8 mouse cellular contexts compared by ENCODE assay signal in the genomic region with DNA sequence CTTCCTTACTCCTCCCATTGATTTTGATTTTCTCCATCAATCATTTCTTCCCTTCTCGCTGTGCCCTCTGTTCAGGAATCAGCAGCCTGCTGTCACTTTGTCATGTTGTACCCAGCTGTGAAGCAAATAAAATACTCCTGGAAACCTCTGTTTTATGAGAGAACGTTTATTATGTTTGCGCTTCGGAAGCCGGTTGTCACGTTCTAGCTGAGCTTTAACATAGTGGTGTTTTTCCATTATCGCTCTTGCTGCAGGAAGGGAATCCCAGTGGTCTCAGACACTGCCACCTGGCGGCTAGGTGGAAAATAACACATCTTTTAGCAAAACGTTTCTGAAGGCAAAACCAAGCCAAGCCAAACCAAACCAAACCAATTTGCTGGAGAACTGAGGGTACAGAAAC.
DNase-seq lines count a peak whose midpoint lies in the region; ATAC-seq and TF ChIP-seq lines count a peak whose summit lies in the region.

No protein-coding gene starts in this region.

- peak; percentile 70 for DNase-seq in MN1 (ENCODE audit: low spot score)
- DNase-seq in cerebellum, adult 18-20 months: peak; percentile 67 to 72
- DNase-seq in hindbrain, embryonic 10.5 days (ENCODE audit: low spot score): peak; percentile 67
- DNase-seq in layer of hippocampus, adult 2 months (ENCODE audit: low spot score in 2 of 2): peak; percentile 80 to 87
- DNase-seq in ovary, postnatal 36 days (ENCODE audit: low spot score): peak; percentile 66
- peak; percentile 39 to 44 for DNase-seq in thymus, postnatal 36 days

- no peak overlapping the region for H3K4me3 ChIP-seq in hindbrain, embryonic 10.5 days
- H3K4me3 ChIP-seq in layer of hippocampus, adult 2 months: no peak overlapping the region
- no peak overlapping the region for H3K4me3 ChIP-seq in lung, embryonic 16.5 days (ENCODE audit: low read length)

- no peaks in the 10 kb centered on the region for H3K4me1 ChIP-seq in hindbrain, embryonic 10.5 days (replicated peaks)
- H3K4me1 ChIP-seq in lung, embryonic 16.5 days (replicated peaks; ENCODE audit: control insufficient read depth, insufficient read depth, low read length): no peaks in the 10 kb centered on the region

- no peaks in the 10 kb centered on the region for H3K9me3 ChIP-seq in hindbrain, embryonic 10.5 days
- no peaks in the 10 kb centered on the region for H3K9me3 ChIP-seq in lung, embryonic 16.5 days (ENCODE audit: control insufficient read depth, low read length)

- 28% methylated on average over 9 of the region's 9 CpGs for WGBS in hindbrain, embryonic 10.5 days
- WGBS in lung, embryonic 16.5 days: 11% methylated on average over 9 of the region's 9 CpGs

- H3K4me2 ChIP-seq in lung, embryonic 16.5 days (ENCODE audit: low read depth, low read length): peak overlapping the region; percentile 13; the same call in 1 of the 2 replicates

- TF ChIP-seq CTCF in layer of hippocampus, adult 2 months (conservative IDR thresholded peaks at IDR 0.05): peak; percentile 90

- no peak overlapping the region for H3K9ac ChIP-seq in lung, embryonic 16.5 days (ENCODE audit: low read length)

- H3K27me3 ChIP-seq in hindbrain, embryonic 10.5 days (ENCODE audit: insufficient read depth, poor library complexity, severe bottlenecking): no peaks in the 10 kb centered on the region
- no peaks in the 10 kb centered on the region for H3K27me3 ChIP-seq in lung, embryonic 16.5 days (ENCODE audit: control insufficient read depth, insufficient read depth, low read depth, low read length)

- ATAC-seq in frontal cortex, adult (ENCODE audit: low TSS enrichment): peak; percentile 78
- ATAC-seq in lung, embryonic 16.5 days (ENCODE audit: low read depth): no peak

- no peak overlapping the region for H3K27ac ChIP-seq in hindbrain, embryonic 10.5 days
- H3K27ac ChIP-seq in layer of hippocampus, adult 2 months: 0 out of 2 replicates have a peak overlapping the region, but pooled peaks have one; percentile 3
- H3K27ac ChIP-seq in lung, embryonic 16.5 days (ENCODE audit: low read length): no peak overlapping the region

- no peaks in the 10 kb centered on the region for H3K36me3 ChIP-seq in hindbrain, embryonic 10.5 days
- no peaks in the 10 kb centered on the region for H3K36me3 ChIP-seq in lung, embryonic 16.5 days (ENCODE audit: control insufficient read depth, insufficient read depth, low read length)
